Mouse (Mus musculus): ENCODE results near the gene Ece1.

Gene Ece1

DNA sequence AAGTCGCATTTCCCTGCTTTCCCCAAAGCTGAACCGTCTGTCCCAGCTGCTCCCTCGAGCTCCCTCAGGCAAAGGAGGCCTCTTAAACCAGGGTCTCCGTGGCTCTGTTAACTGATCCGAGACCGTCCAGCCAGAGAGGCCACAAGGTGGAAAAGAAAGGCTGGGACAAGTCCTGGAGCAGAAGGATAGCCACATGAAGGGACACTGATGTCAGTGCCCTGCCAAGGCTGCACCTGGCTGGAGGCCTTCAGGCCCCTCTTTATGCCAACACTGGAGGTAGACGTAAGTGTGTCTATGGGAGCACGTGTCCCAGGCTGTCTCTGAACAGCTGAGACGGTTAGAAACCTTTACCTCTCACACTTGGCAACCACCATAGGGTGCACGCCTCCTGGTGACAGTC is 57.1 kb downstream of the Ece1 start:
- no peak for DNase-seq

GRCm38 (mm10) chr4:137920005-137920404 is 58.0 kb downstream of the Ece1 start:
- DNase-seq: peak; percentile 74

- peak; percentile 59 for DNase-seq
Observed at GRCm38 (mm10) chr4:137920500-137920961, 58.5 kb downstream of the Ece1 start.

DNA sequence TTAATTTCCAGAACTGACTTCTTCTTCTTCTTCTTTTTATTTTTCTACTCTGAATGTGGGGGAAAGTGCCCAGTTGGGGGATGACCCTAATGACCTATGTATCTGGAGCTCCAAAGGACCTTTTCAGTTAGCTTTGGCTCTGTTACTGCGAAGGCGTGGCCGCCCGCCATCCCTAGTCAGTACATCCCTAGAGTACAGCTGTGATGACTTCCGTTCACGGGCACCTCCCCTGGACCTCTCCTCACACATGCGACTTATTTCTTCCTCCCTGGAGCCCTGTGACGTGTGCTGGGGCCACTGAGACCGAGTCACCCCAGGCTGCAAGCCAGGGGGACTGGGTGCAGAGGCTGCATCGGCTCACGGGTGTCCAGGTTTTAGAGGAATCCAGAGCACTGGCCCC is 59.5 kb downstream of the Ece1 start:
- peak; percentile 42 for DNase-seq

- no peak for DNase-seq
Observed at GRCm38 (mm10) chr4:137923052-137923451, 61.0 kb downstream of the Ece1 start.

DNA sequence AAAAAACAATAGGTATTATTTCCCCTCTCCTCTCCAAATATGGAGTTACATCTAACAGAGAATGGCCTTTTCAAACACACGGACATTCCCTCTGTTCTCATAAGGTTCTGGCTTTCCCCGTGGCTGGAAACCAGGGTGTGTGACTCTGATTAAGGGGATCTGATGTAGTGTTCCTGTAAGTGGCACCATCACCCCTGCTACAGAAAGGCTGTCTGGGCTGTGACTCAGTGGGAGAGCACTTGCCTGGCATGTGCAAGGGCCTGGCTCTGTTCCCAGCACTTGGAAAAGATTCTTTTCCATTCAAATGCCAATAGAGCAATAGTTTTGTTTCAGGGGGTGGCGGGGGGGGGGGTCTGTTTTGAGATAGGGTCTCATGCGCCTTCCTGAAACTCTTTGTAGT is 63.1 kb downstream of the Ece1 start:
- DNase-seq: no peak

- no peak for DNase-seq
Observed at GRCm38 (mm10) chr4:137926161-137926560, 64.1 kb downstream of the Ece1 start.

DNA sequence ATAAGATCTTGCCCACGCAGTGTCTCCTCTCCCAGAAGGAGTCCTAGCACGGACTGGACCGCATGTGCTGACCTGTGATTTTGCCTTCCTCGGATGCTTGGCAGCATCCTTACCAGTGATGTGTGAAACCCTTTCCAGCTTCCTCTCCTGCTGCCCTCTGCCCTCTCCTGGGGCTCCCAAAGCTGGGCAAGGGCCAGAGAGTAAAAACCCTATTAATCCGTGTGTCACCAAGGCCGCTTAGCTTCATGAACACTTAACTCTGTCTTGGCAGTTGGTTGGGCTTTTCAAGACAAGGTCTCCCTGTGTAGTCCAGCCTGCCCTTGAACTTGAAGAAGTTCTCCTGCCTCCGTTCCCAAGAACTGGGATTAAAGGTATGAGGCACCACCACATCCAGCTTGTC is 65.1 kb downstream of the Ece1 start:
- DNase-seq: no peak

DNA sequence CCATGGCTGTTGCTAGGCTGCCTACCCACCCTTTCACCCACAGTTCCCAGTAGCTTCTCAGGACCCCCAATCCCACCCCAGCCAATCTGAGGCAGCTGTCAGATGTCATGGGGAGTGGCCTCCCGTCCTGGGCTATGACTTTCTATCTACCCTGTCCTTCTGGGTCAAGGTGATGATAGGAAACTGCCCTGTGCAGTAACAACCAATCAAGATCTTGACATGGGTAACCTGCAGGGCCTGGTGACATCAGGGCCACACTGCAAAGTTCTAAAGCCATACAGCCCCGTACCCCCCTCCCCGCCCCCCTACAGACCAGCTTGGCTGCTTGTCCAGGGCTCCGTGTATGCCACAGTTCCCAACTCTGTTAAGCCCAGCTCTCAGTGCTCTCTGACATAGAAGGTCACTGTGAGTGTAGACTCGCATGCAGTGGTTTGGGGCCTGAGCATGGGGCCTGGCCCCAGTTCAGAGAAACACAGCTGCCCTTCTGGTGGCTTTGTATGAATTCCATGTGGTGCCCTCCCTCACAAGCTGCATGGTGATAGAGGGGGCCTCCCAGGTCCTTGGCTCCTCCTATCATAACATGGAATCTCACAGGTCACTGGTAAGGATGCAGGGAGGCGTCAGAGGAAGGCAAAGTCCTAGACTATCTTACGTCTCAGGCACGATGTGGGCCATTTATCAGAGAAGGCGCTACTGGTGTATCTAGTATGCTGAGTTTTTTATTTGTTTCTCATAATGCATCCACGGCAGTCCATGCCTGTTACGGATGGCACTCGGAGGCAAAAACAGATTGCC is 65.9 kb downstream of the Ece1 start:
- no peak for DNase-seq

DNA sequence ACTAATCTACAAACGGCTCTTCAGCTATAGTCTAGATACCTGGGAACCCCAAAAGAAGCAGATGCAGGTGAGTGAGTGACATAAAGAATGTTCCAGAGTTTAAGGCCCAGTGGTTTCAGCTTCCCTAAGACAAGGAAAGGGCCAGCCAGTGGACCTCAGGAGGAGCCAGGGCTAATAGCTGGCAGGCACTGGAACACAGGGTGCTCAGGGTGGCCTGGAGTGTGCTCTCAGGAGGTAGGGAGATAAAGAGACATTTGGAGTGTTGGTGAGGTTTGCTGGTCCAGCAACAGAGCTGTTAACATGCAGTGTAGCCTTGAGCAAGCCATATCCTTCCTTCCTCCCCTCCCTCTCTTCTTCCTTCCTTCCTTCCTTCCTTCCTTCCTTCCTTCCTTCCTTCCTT is 66.8 kb downstream of the Ece1 start:
- DNase-seq: no peak

- peak; percentile 28 for DNase-seq
Observed at GRCm38 (mm10) chr4:137929341-137930016, 67.4 kb downstream of the Ece1 start.

GRCm38 (mm10) chr4:137930500-137931008 is 68.5 kb downstream of the Ece1 start:
- no peak for DNase-seq

- DNase-seq: peak; percentile 95
Observed at GRCm38 (mm10) chr4:137931009-137931757, 69.1 kb downstream of the Ece1 start.

DNA sequence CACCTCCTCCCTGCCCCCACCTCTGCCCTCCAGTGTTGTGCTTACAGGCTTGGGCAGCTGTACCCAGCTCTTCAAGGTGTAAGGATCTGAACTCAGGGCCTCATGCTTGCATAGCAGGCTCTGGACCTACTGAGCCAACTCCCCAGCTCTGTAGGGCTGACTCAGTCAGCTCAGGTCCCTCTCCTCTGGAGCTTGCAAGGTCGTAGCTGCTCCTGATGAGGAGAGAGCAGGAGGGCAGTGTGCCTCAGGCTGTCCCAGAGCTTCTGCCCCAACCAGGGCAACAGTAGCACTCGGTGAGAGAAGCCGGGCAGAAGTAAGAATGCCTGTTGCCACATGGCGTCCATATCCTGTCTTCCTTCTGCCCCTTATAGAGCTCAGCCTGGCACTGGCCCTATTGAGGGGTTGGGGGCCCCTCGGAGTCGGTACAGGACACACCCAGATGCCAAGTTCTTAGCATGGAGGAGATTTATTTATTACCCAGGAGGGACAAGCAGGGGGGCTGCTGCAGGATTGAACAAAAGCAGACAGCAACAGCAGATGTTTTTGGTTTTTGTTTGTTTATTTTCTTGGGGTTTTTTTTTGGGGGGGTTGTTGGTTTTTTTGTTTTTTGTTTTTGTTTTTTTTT is 70.6 kb downstream of the Ece1 start:
- no peak for DNase-seq

- no peak for DNase-seq
Observed at GRCm38 (mm10) chr4:137933328-137933727, 71.3 kb downstream of the Ece1 start.

- DNase-seq: no peak
Observed at GRCm38 (mm10) chr4:137936134-137936533, 74.1 kb downstream of the Ece1 start.

DNA sequence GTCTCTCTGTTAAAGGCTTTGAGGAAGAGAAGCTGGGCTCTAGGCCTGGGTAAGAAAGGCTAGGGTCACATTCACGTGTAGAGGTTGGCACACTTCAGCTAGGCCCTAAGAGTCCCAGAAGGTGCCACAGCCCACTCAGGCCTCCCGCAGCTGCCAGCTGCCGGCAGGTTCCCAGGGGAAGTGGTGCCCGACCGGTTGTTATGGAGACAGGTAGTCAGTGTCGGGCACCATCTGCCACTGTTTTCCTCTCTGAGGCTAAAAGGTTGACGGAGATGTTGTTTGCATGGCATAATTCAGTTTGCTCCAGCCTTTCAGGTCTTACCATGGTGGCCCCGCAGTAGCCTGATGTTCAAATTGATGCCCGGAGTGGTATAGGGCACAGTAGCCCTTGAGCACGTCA is 78.0 kb downstream of the Ece1 start:
- no peak for DNase-seq

DNA sequence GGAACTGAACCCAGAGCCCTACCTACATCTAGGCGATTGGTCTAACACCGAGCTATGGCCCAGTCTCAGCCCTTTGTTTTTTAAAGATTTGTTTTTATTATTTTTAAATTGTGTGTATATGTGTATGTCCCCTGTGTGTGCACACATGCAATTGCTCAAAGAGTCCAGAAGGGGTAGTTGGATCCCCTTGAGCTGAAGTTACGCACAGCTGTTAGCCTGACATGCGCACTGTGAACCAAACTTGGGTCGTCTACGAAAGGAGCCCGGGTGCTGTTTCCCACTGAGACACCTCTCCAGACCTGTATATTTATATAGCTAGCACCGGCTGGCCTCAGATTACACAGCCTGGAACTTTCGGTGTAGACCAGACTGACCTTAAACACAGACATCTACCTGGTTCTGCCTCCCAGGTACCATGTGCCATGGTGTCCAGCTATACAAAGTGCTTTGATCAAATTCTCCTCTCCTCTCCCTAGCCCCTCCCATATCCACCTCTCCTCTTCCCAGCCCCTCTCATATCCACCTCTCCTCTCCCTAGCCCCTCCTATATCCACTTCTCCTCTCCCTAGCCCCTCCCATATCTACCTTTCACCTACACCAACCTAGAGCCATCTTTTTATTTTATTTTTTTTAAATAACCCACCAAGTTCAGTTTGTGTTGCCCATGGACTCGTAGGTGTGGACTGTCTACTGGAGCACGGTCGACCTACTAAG is 79.3 kb downstream of the Ece1 start:
- DNase-seq: no peak

DNA sequence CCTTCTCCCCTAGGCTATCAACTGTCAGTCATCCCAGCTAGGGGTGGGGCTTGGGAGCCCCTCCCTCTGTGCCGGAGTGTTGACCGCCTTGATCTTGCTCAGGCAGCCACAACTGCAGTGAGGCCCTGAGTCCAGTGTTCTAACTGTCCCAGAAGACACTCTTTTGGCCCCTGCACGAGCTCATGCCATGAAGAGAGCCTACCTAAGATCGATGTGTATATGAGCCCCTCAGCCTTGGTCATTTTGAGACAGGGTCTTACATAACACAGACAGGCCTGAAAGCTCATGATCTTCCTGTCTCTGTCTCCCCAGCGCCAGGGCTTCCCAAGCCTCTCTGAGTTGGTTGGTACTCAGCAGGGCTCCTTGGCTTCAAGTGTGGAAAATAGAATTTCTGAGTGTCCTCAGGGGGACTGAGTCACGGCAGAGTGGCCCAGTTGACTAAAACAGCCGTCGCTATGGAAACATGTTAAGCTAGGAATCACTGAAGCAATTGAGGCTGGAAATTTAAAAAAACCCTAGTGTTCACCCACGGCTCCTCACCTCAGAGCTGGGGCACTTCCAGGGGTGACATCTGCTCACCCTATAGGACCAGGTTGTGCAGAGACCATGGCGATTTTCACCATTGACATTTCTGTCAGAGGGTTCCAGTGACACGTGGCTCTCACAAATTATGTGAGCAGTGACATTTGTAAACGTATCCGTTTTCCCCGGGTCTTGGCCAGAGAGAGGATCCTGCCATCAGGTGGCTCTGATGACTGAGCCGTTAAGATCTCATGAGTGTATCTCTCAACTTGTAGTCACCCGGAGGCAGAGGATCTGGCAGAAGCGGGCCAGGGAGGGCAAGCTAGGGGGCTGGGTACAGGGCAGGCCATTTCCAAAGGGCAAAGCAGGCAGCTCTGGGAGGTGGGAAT is 80.1 kb downstream of the Ece1 start:
- DNase-seq: peak; percentile 69

DNA sequence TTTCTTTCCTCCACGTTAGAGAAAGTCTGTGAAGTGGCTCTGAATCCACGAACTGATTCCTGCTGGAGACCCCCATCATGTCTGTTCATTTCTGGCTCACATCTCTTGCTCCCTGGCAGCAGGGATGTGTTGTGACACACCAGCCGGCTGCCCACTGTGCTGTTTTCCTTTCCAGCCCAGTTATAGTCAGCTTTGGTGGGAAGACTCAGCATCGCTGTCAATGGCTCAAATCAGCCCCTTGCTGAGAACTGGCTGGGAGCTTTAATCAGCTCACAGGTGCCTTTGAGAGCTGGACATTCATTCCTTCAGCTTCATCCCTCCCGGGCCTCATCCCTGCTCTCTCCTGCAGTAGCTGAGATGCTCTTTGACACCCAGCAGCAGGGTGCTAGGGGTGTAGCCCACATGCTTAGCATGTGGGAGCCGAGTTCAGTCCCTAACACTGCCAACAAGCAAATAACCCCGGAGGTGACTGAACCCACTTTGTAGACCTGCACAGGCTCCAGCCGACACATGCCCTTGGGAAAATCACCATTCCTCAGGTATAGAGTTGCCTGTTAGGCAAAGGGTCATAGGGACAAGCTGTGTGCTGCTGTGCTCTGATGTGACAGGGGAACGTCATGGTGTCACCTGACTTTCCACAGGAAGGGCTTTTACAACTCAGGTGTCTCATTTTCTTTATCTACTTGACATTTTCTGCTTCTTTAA is 80.9 kb downstream of the Ece1 start:
- DNase-seq: no peak

GRCm38 (mm10) chr4:137943540-137943939 is 81.5 kb downstream of the Ece1 start:
- no peak for DNase-seq

Measured in lung, postnatal 10 days (tissue).